Mouse (Mus musculus) hindbrain, embryonic 11.5 days (tissue): ENCODE results near the gene Arhgap8. TPM values are rescaled to one million over a fixed set of nuclear protein-coding genes. Genes with fewer than 3 reads are reported as not detected.
"Not testable (repeated sequence)": the region's sequence is repeated elsewhere in the genome, so short reads cannot be mapped to it uniquely, and the experiment has no call there.

Experiments used
- ATAC-seq: fragments of 200-750 bp; cut with Nextera tagmentation; 2 replicates; pipeline ENCODE4 v1.8.0; 2017; ENCODE audit warnings: mild to moderate bottlenecking, moderate TSS enrichment, moderate library complexity; ENCODE audit not compliant: low FRiP score
- DNase-seq: peaks from one replicate; pipeline ENCODE4 v3.0.0-alpha.2; 2015; ENCODE audit warnings: low spot score
- H3K27ac ChIP-seq: fragments of 300-500 bp; sonication (generic); 2 replicates; pipeline ENCODE4 v1.5.1; 2014; ENCODE audit warnings: mild to moderate bottlenecking, low read depth, low read length
- H3K27me3 ChIP-seq: fragments of 300-500 bp; sonication (generic); 2 replicates; pipeline ENCODE4 v1.6.1; 2014; ENCODE audit warnings: mild to moderate bottlenecking, low read length, moderate library complexity, mixed read lengths; ENCODE audit not compliant: control insufficient read depth, insufficient read depth
- H3K36me3 ChIP-seq: fragments of 300-500 bp; sonication (generic); 2 replicates; pipeline ENCODE4 v1.6.1; 2014; ENCODE audit warnings: mild to moderate bottlenecking, low read length, moderate library complexity, mixed read lengths; ENCODE audit not compliant: control insufficient read depth, insufficient read depth
- H3K4me1 ChIP-seq: fragments of 300-500 bp; sonication (generic); replicated peaks from 2 replicates; pipeline ENCODE4 v1.6.1; 2014; ENCODE audit warnings: low read length, mixed read lengths; ENCODE audit not compliant: control insufficient read depth, insufficient read depth
- H3K4me2 ChIP-seq: fragments of 300-500 bp; sonication (generic); replicated peaks from 2 replicates; pipeline ENCODE4 v1.6.1; 2014; ENCODE audit warnings: mild to moderate bottlenecking, low read depth, low read length
- H3K4me3 ChIP-seq: fragments of 300-500 bp; sonication (generic); 2 replicates; pipeline ENCODE4 v1.5.1; 2014; ENCODE audit warnings: low read depth, low read length
- H3K9ac ChIP-seq: fragments of 300-500 bp; sonication (generic); 2 replicates; pipeline ENCODE4 v1.6.1; 2014; ENCODE audit warnings: low read depth, low read length
- H3K9me3 ChIP-seq: fragments of 300-500 bp; sonication (generic); 2 replicates; pipeline ENCODE4 v1.6.1; 2016; ENCODE audit warnings: low read length; ENCODE audit not compliant: control insufficient read depth
- WGBS: fragments of 180-500 bp; shearing (Covaris S2); extraction: QIAGEN DNeasy Blood & Tissue Kit; methylation state at CpG from one replicate; pipeline ENCODE4 v1.1.7; 2014; 5-methylcytosine and 5-hydroxymethylcytosine counted together
- polyA plus RNA-seq: library from polyadenylated mRNA; unstranded; fragments of >200 nt; fragmentation: Nextera tagmentation; extraction: Ambion mirVana; gene quantifications from 2 replicates; pipeline ENCODE4 v1.2.1, GENCODE M21; 2014

Arhgap8 gene
- polyA plus RNA-seq, 1 experiment from 2014 or later: 2.9 TPM

GRCm38 (mm10) chr15:84756426-84756825 lies 36.6 kb downstream of the Arhgap8 start:
- WGBS: 1% methylated on average over 22 of the region's 22 CpGs
- Histone ChIP-seq H3K27ac (no peak overlapping the region), H3K4me2 (peak overlapping the region; percentile 53), H3K36me3 (no peaks in the 10 kb centered on the region), H3K4me3 (peak overlapping the region; percentile 25), H3K9ac (peak overlapping the region; percentile 53), H3K9me3 (no peaks in the 10 kb centered on the region), H3K27me3 (peaks cover 4% of the 10 kb centered on the region), H3K4me1 (0 out of 2 replicates have a peak, but pooled peaks cover 3% of the 10 kb centered on the region)
- peak; percentile 56 for DNase-seq
- ATAC-seq: 0 out of 2 replicates have a peak, but pooled peaks have one; percentile 42

GRCm38 (mm10) chr15:84758493-84758892 lies 38.6 kb downstream of the Arhgap8 start:
- DNase-seq (peak; percentile 85), ATAC-seq (no peak)
- Histone ChIP-seq H3K27me3 (peaks cover 4% of the 10 kb centered on the region), H3K4me3 (no peak overlapping the region), H3K9me3 (no peaks in the 10 kb centered on the region), H3K9ac (no peak overlapping the region), H3K36me3 (no peaks in the 10 kb centered on the region), H3K4me1 (0 out of 2 replicates have a peak, but pooled peaks cover 2% of the 10 kb centered on the region), H3K27ac (no peak overlapping the region), H3K4me2 (no peak overlapping the region)
- WGBS: 28% methylated on average over 4 of the region's 4 CpGs

GRCm38 (mm10) chr15:84762712-84763422 lies 43.0 kb downstream of the Arhgap8 start:
- WGBS: 68% methylated on average over 8 of the region's 8 CpGs
- Histone ChIP-seq H3K36me3 (no peaks in the 10 kb centered on the region), H3K4me1 (no peaks in the 10 kb centered on the region), H3K4me3 (no peak overlapping the region), H3K4me2 (no peak overlapping the region), H3K27ac (peak overlapping the region; percentile 51; the same call in 1 of the 2 replicates), H3K9me3 (no peaks in the 10 kb centered on the region), H3K27me3 (peaks cover 4% of the 10 kb centered on the region; the same call in 1 of the 2 replicates), H3K9ac (no peak overlapping the region)
- ATAC-seq: peak; percentile 70
- peak; percentile 51 for DNase-seq

GRCm38 (mm10) chr15:84763423-84763812 lies 43.6 kb downstream of the Arhgap8 start:
- Histone ChIP-seq H3K9ac (no peak overlapping the region), H3K4me2 (no peak overlapping the region), H3K27ac (0 out of 2 replicates have a peak overlapping the region, but pooled peaks have one; percentile 51)

GRCm38 (mm10) chr15:84766621-84767020 lies 46.8 kb downstream of the Arhgap8 start:
- Histone ChIP-seq H3K36me3 (no peaks in the 10 kb centered on the region), H3K4me3 (no peak overlapping the region), H3K27me3 (no peaks in the 10 kb centered on the region), H3K9me3 (no peaks in the 10 kb centered on the region), H3K9ac (no peak overlapping the region), H3K4me1 (no peaks in the 10 kb centered on the region), H3K27ac (no peak overlapping the region), H3K4me2 (no peak overlapping the region)
- ATAC-seq (no peak), DNase-seq (no peak)
- 41% methylated on average over 10 of the region's 10 CpGs for whole genome bisulfite sequencing

More at GRCm38 (mm10) chr15:84763423-84763812, 43.6 kb downstream of the Arhgap8 start:
- no peak for DNase-seq
- Histone ChIP-seq H3K4me1 (no peaks in the 10 kb centered on the region), H3K36me3 (no peaks in the 10 kb centered on the region), H3K9me3 (no peaks in the 10 kb centered on the region), H3K4me3 (no peak overlapping the region), H3K27me3 (no peaks in the 10 kb centered on the region)
- WGBS: 21% methylated on average over 7 of the region's 7 CpGs
- no peak for ATAC-seq

GRCm38 (mm10) chr15:84768531-84768930 lies 48.7 kb downstream of the Arhgap8 start:
- not testable (repeated sequence) for H3K4me3 ChIP-seq, H3K9me3 ChIP-seq, DNase-seq, H3K4me2 ChIP-seq, H3K9ac ChIP-seq, ATAC-seq, H3K4me1 ChIP-seq, H3K27ac ChIP-seq, H3K36me3 ChIP-seq, H3K27me3 ChIP-seq
- 87% methylated on average over 3 of the region's 4 CpGs for WGBS

- no peak for ATAC-seq
- DNase-seq: no peak
- Histone ChIP-seq H3K27me3 (no peaks in the 10 kb centered on the region), H3K9ac (no peak overlapping the region), H3K4me2 (no peak overlapping the region), H3K36me3 (no peaks in the 10 kb centered on the region), H3K27ac (no peak overlapping the region), H3K4me1 (peaks cover 4% of the 10 kb centered on the region), H3K9me3 (no peaks in the 10 kb centered on the region), H3K4me3 (no peak overlapping the region)
- 89% methylated on average over 11 of the region's 11 CpGs for WGBS
Measured at GRCm38 (mm10) chr15:84769641-84770341, 49.9 kb downstream of the Arhgap8 start.

- ATAC-seq: no peak
- 86% methylated on average over 21 of the region's 21 CpGs for WGBS
- DNase-seq: no peak
Measured at GRCm38 (mm10) chr15:84772191-84773111, 52.6 kb downstream of the Arhgap8 start.

More at GRCm38 (mm10) chr15:84772191-84773111, 52.6 kb downstream of the Arhgap8 start:
- no peaks in the 10 kb centered on the region for H3K36me3 ChIP-seq
- peaks cover 6% of the 10 kb centered on the region for H3K4me1 ChIP-seq
- H3K9me3 ChIP-seq: no peaks in the 10 kb centered on the region
- H3K9ac ChIP-seq: no peak overlapping the region
- H3K27me3 ChIP-seq: no peaks in the 10 kb centered on the region
- H3K4me2 ChIP-seq: no peak overlapping the region
- no peak overlapping the region for H3K27ac ChIP-seq
- no peak overlapping the region for H3K4me3 ChIP-seq
